Mouse (Mus musculus): ENCODE results near the gene Apoa4. TPM values are rescaled to one million over a fixed set of nuclear protein-coding genes. Genes with fewer than 3 reads are reported as not detected.

Gene Apoa4
- polyA plus RNA-seq, 1 experiment from 2014 or later = not detected

DNA sequence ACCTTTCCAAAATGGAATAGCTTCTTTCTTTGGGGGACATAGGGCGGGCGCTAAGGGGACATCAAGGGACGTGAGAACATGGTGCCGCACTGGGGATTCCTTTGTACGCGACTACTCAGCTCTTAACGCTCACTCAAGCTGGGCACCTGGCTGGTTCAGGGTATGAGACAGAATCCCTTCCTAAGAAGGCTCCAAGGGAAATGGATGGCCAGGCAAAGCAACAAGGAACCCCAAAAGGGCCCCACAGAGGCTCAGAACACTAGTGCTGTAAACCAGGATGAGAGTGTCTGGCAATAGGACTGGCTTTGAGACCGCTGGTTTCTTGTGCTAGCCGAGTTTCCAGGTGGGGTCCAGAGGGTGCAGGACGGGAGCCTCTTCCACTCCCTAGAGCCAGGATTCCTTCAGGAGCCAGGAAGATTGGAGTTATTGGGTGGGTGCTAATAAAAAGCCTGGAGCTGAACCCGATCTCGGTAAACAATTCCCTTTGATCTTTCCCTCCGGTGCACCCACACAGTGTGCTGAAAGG lies 10.0 kb upstream of the Apoa4 start:
- Histone ChIP-seq H3K27me3 (peaks cover 22% of the 10 kb centered on the region; the same call in 1 of the 2 replicates), H3K9ac (peak overlapping the region; percentile 63), H3K27ac (no peak overlapping the region), H3K4me3 (replicated peaks) (peak overlapping the region; percentile 48), H3K4me1 (peaks cover 11% of the 10 kb centered on the region), H3K4me2 (peak overlapping the region; percentile 81), H3K36me3 (replicated peaks) (no peaks in the 10 kb centered on the region), H3K9me3 (no peaks in the 10 kb centered on the region)
- 17% methylated on average over 13 of the region's 13 CpGs for WGBS
- ATAC-seq (ENCODE audit: low FRiP score) = no peak

GRCm38 (mm10) chr9:46235196-46235595 lies 5.3 kb upstream of the Apoa4 start:
- Histone ChIP-seq H3K27ac (no peak overlapping the region), H3K4me3 (replicated peaks) (no peak overlapping the region), H3K4me2 (no peak overlapping the region), H3K4me1 (peaks cover 7% of the 10 kb centered on the region), H3K9me3 (no peaks in the 10 kb centered on the region), H3K9ac (no peak overlapping the region), H3K27me3 (0 out of 2 replicates have a peak, but pooled peaks cover 12% of the 10 kb centered on the region), H3K36me3 (replicated peaks) (no peaks in the 10 kb centered on the region)
- 85% methylated on average over 6 of the region's 6 CpGs for WGBS
- ATAC-seq (ENCODE audit: low FRiP score) = no peak

DNA sequence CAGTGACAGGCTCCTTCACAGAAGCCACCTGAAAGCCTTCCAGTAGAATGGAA lies 5.1 kb upstream of the Apoa4 start, which contains the start of gene Apoc3:
TSS of gene Apoc3 (minus strand) at position 41 of the 53 bp plus-strand sequence.
- no peak for ATAC-seq (ENCODE audit: low FRiP score)
- H3K9me3 ChIP-seq = no peaks in the 10 kb centered on the region
- peaks cover 5% of the 10 kb centered on the region for H3K4me1 ChIP-seq
- H3K4me2 ChIP-seq = no peak within 1 kb of the TSS
- H3K27ac ChIP-seq = no peak within 1 kb of the TSS
- H3K9ac ChIP-seq = no peak within 1 kb of the TSS
- 0 out of 2 replicates have a peak, but pooled peaks cover 12% of the 10 kb centered on the region for H3K27me3 ChIP-seq
- H3K36me3 ChIP-seq (replicated peaks) = no peaks in the 10 kb centered on the region
- no peak within 1 kb of the TSS for H3K4me3 ChIP-seq (replicated peaks)

GRCm38 (mm10) chr9:46235649-46236048 lies 4.8 kb upstream of the Apoa4 start:
- ATAC-seq (ENCODE audit: low FRiP score) = no peak
- Histone ChIP-seq H3K4me2 (no peak overlapping the region), H3K9me3 (no peaks in the 10 kb centered on the region), H3K4me3 (replicated peaks) (no peak overlapping the region), H3K27ac (no peak overlapping the region), H3K4me1 (peaks cover 2% of the 10 kb centered on the region), H3K27me3 (0 out of 2 replicates have a peak, but pooled peaks cover 11% of the 10 kb centered on the region), H3K9ac (no peak overlapping the region), H3K36me3 (replicated peaks) (no peaks in the 10 kb centered on the region)
- 41% methylated on average over 4 of the region's 4 CpGs for WGBS

DNA sequence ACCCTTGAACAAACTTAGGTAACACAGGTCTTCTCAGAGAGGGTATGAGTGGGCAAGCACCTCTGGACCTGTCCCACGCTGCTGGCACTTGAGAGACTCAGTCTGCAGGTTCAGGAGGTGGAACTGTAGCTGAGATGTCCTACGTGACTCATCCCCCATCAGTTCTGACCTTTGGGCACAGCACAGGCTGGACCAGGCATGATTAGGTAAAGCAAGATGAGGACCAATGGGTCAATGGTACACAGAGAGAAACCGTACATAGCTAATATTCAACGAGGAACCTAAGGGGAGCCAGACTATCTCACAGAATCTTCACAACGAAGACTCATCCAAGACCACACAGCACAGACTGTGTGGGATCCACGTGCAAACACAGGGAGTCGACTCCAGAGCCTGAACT lies 1.6 kb upstream of the Apoa4 start:
- Histone ChIP-seq H3K4me3 (replicated peaks) (no peak overlapping the region), H3K27ac (no peak overlapping the region), H3K4me2 (no peak overlapping the region), H3K9me3 (no peaks in the 10 kb centered on the region), H3K4me1 (no peaks in the 10 kb centered on the region), H3K36me3 (replicated peaks) (no peaks in the 10 kb centered on the region), H3K27me3 (no peaks in the 10 kb centered on the region), H3K9ac (no peak overlapping the region)
- 89% methylated on average over 7 of the region's 7 CpGs for WGBS
- no peak for ATAC-seq (ENCODE audit: low FRiP score)

DNA sequence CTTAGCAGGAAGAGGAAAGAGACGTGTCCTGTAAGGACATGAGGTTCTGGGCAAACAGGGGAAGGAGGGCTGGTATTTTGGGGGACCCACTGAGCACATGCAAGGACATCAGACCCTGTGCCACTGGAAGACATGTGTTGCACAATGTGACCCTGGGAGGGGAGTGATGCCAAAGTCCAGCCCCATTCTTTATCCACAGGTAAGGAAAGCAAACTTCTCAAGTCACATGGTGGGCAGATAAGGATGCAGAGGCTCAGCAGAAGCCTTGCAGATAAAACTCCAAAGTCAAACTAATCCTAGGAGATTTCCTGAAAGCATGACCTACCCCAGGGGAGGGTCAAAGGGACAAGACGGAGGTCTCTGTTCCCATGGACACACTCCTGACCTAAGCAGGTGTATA lies 1.3 kb downstream of the Apoa4 start:
- H3K4me2 ChIP-seq = no peak overlapping the region
- H3K27me3 ChIP-seq = peaks cover 3% of the 10 kb centered on the region; the same call in 1 of the 2 replicates
- no peak overlapping the region for H3K27ac ChIP-seq
- no peaks in the 10 kb centered on the region for H3K36me3 ChIP-seq (replicated peaks)
- no peak overlapping the region for H3K9ac ChIP-seq
- ATAC-seq (ENCODE audit: low FRiP score) = no peak
- H3K9me3 ChIP-seq = no peaks in the 10 kb centered on the region
- WGBS = 85% methylated on average over 2 of the region's 2 CpGs
- no peaks in the 10 kb centered on the region for H3K4me1 ChIP-seq
- H3K4me3 ChIP-seq (replicated peaks) = no peak overlapping the region

DNA sequence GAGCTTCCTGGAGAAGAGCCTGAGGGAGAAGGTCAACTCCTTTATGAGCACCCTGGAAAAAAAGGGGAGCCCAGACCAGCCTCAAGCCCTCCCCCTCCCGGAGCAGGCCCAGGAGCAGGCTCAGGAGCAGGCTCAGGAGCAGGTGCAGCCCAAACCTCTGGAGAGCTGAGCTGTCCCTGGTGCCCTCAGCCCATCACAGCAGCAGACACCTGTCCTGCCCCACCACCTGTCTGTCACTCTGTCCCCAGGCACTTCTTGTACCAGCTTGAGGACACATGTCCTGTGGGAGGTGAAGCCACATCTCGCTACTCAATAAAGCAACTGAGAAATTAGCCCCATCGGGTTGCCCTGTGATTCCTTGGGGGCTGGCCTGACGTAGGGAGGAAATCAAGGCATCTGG lies 2.6 kb downstream of the Apoa4 start:
- Histone ChIP-seq H3K4me3 (replicated peaks) (no peak overlapping the region), H3K9me3 (no peaks in the 10 kb centered on the region), H3K27me3 (peaks cover 3% of the 10 kb centered on the region; the same call in 1 of the 2 replicates), H3K4me1 (no peaks in the 10 kb centered on the region), H3K27ac (no peak overlapping the region), H3K4me2 (no peak overlapping the region), H3K36me3 (replicated peaks) (no peaks in the 10 kb centered on the region), H3K9ac (no peak overlapping the region)
- 65% methylated on average over 4 of the region's 4 CpGs for WGBS
- no peak for ATAC-seq (ENCODE audit: low FRiP score)

DNA sequence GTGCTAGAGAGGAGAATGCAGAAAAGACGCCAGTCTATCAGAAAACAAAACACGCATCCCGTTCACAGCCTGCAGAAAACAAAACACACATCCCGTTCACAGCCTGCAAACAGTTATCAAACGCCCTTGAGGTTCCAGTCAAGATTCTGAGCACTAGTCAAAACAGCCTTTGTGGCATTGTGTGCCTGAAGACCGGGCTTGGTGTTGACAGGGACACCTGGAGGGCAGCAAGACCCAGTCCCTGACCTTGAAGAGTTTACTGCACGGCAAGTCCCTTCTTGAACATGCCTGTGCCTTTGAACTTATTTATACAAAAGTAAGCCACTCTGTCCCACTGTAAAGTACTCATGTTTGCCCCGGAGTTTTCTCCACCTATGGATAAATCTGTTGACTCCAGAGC lies 3.1 kb downstream of the Apoa4 start:
- 45% methylated on average over 8 of the region's 8 CpGs for WGBS
- Histone ChIP-seq H3K9me3 (no peaks in the 10 kb centered on the region), H3K27me3 (peaks cover 3% of the 10 kb centered on the region; the same call in 1 of the 2 replicates), H3K4me2 (no peak overlapping the region), H3K36me3 (replicated peaks) (no peaks in the 10 kb centered on the region), H3K9ac (no peak overlapping the region), H3K4me3 (replicated peaks) (no peak overlapping the region), H3K4me1 (no peaks in the 10 kb centered on the region), H3K27ac (no peak overlapping the region)
- no peak for ATAC-seq (ENCODE audit: low FRiP score)

DNA sequence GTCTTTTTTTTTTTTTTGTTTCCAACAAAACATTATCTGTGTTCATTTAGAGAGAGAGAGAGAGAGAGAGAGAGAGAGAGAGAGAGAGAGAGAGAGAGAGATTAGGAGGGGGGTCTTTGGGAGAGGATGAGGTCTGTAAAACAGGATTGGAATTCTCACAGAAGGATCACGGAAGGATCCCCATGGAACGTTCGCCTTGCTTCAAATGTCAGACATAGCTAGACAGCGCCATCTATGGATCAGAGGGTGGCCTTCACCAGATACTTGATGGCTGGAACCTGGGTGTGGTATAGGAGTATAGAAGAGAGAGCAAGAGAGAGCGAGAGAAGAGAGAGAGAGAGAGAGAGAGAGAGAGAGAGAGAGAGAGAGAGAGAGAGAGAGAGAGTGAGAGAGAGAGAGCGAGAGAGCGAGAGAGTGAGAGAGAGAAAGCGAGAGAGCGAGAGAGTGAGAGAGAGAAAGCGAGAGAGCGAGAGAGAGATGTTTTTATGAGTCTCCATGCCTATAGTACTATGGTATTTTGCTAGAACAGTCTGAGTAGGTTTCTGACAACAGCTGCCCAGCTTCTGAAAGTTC lies 6.3 kb downstream of the Apoa4 start:
- Histone ChIP-seq H3K4me1 (no peaks in the 10 kb centered on the region), H3K9me3 (no peaks in the 10 kb centered on the region), H3K4me2 (no peak overlapping the region), H3K27me3 (peaks cover 3% of the 10 kb centered on the region; the same call in 1 of the 2 replicates), H3K36me3 (replicated peaks) (no peaks in the 10 kb centered on the region), H3K27ac (no peak overlapping the region), H3K9ac (no peak overlapping the region), H3K4me3 (replicated peaks) (no peak overlapping the region)
- 31% methylated on average over 11 of the region's 11 CpGs for WGBS
- ATAC-seq (ENCODE audit: low FRiP score) = no peak

GRCm38 (mm10) chr9:46256177-46256576 lies 15.7 kb downstream of the Apoa4 start:
- Histone ChIP-seq H3K9ac (no peak overlapping the region), H3K36me3 (replicated peaks) (no peaks in the 10 kb centered on the region), H3K4me3 (replicated peaks) (no peak overlapping the region), H3K27ac (no peak overlapping the region), H3K4me2 (no peak overlapping the region), H3K9me3 (no peaks in the 10 kb centered on the region), H3K27me3 (no peaks in the 10 kb centered on the region), H3K4me1 (no peaks in the 10 kb centered on the region)
- ATAC-seq (ENCODE audit: low FRiP score) = no peak
- 91% methylated on average over 7 of the region's 7 CpGs for WGBS

DNA sequence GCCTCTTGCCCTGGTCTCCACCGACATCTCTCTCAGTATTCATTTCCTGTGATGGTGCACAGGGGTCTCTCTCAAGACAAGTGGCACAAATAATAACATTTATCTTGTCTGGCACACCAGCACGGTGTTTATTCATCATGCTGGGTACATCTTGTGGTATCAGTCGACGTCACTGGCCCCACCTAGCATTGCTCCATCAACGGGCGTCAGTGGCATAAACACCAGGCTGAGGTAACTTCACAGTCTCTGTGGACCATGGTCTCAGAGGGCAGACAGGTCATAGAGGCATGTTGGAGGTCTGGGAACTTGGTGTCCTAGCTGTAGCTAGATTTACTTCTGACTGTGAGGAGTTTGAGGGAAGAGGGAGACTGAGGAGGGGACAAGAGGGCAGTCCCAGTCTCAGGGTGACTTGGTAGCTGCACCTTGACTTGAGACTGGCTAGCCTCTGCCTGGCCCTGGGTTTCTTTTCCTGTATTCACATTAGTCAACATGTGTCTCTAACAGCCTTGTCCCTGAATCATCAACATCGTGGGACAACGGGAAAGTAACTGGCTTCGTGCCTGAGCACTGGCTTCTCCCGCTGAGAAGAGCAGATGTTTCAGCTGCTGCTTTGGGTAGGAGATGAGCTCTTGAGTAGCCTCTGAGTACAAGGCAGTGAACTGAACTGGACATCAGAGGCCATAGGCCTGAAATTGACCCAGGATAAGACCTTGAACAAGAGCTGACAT lies 16.3 kb downstream of the Apoa4 start:
- Histone ChIP-seq H3K4me2 (no peak overlapping the region), H3K36me3 (replicated peaks) (no peaks in the 10 kb centered on the region), H3K9ac (no peak overlapping the region), H3K4me3 (replicated peaks) (no peak overlapping the region), H3K27ac (no peak overlapping the region), H3K27me3 (no peaks in the 10 kb centered on the region), H3K9me3 (no peaks in the 10 kb centered on the region), H3K4me1 (no peaks in the 10 kb centered on the region)
- 91% methylated on average over 10 of the region's 10 CpGs for WGBS
- ATAC-seq (ENCODE audit: low FRiP score) = no peak

GRCm38 (mm10) chr9:46257546-46257945 lies 17.1 kb downstream of the Apoa4 start:
- H3K27ac ChIP-seq = no peak overlapping the region
- no peaks in the 10 kb centered on the region for H3K9me3 ChIP-seq
- H3K4me1 ChIP-seq = no peaks in the 10 kb centered on the region
- H3K4me3 ChIP-seq (replicated peaks) = no peak overlapping the region
- no peak overlapping the region for H3K9ac ChIP-seq
- H3K27me3 ChIP-seq = no peaks in the 10 kb centered on the region
- no peak for ATAC-seq (ENCODE audit: low FRiP score)
- no peak overlapping the region for H3K4me2 ChIP-seq
- no peaks in the 10 kb centered on the region for H3K36me3 ChIP-seq (replicated peaks)
- 85% methylated on average over 3 of the region's 3 CpGs for WGBS

- no peak for ATAC-seq (ENCODE audit: low FRiP score)
- Histone ChIP-seq H3K4me3 (replicated peaks) (no peak overlapping the region), H3K4me1 (no peaks in the 10 kb centered on the region), H3K27ac (no peak overlapping the region), H3K9me3 (no peaks in the 10 kb centered on the region), H3K4me2 (no peak overlapping the region), H3K9ac (no peak overlapping the region), H3K36me3 (replicated peaks) (no peaks in the 10 kb centered on the region), H3K27me3 (no peaks in the 10 kb centered on the region)
- WGBS = 91% methylated on average over 6 of the region's 6 CpGs
Observed at GRCm38 (mm10) chr9:46259111-46259510, 18.6 kb downstream of the Apoa4 start.
